Mouse (Mus musculus) bone marrow macrophage, adult 2 months (primary cell): ENCODE results near the gene Borcs5.

Experiments
- CTCF ChIP-seq: IDR thresholded peaks from 2 replicates; pipeline ENCODE4 v1.5.1; 2012; ENCODE audit warnings: low read depth, mild to moderate bottlenecking, low read length, moderate library complexity
- POLR2A ChIP-seq: IDR thresholded peaks from 2 replicates; pipeline ENCODE4 v1.6.1; 2012; ENCODE audit warnings: mild to moderate bottlenecking, low read depth, low read length, borderline replicate concordance

DNA sequence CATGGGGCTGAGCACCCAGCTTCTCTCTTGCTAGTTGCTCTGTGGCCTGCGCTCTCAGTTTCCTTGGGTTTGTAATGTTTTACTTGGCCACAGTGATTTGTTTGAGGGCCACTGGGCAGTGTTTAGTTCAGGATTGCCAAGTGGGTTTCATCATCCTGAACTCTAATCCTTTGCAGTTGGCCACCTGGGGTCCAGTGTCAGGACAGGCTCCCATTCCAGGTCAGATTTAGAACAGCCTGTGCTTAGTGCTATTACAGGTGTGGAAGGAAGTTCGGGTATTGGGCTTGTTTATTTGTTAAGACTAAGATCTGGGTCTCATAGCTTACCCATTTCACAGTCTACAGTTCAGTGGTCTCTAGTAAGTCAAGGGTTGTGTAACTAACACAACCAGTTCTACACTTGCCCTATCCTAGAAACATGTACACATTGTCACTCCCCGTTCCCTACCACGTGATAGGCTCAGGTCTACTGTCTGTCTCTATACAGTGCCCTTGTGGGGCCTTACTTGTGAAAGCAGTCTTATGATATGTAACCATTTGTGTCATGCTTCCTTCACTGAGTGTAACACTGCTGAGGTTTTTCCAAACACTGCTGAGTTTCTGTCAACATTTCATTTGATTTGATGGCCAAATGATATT lies 63.9 kb downstream of the Borcs5 start:
- no peak for TF ChIP-seq CTCF
- TF ChIP-seq POLR2A: no peak
